Mouse (Mus musculus) lung, postnatal 25 days (tissue): ENCODE results near the gene Ano6.
"Not testable (repeated sequence)": the region's sequence is repeated elsewhere in the genome, so short reads cannot be mapped to it uniquely, and the experiment has no call there.

ENCODE experiments used
- DNase-seq: peaks from one replicate; pipeline ENCODE4 v3.0.0; 2022; ENCODE audit warnings: low spot score

Ano6 gene

DNA sequence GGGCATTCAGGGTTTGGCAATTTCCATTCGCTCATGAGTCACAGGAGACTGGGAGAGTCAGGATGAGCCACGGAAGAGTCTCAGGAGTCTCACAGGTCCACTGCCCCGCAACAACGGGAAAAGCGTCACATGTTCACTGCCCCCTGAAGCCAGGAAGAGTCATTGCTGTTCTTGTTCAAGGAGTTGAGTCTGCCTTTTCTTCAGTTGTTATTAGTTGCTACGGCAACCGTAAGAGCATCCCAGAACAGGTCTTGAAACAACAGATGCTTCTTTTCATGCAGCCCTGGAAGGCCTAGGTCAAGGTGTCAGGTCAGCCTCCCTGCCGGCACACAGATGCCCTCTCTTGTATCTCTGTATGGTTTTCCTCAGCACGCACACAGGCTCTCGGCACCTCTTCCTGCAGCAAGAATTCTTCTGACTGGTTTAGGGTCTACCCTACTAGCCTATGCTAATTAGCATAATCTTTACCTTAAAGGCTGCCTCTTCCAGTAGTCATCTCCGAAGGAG, 36.9 kb downstream of the Ano6 start:
- no peak for DNase-seq

DNA sequence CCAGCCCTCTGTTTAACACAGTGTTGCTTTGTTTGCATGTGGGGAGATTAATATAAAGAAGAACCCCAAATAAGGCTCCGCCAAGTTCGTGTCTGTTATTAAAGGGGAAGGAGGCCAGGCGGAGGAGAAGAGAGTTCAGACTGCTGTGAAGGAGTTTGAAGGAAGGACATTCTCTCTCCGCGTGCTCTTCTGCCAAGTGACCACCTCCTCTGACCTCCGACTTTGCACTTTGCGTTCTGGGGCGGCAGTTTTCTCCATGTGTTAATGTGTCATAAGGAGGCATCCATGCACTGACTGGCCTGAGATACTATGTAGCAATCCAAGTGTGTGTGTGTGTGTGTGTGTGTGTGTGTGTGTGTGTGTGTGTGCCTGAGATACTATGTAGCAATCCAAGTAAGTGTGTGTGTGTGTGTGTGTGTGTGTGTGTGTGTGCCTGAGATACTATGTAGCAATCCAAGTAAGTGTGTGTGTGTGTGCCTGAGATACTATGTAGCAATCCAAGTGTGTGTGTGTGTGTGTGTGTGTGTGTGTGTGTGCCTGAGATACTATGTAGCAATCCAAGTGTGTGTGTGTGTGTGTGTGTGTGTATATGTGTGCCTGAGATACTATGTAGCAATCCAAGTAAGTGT, 37.5 kb downstream of the Ano6 start:
- not testable (repeated sequence) for DNase-seq

DNA sequence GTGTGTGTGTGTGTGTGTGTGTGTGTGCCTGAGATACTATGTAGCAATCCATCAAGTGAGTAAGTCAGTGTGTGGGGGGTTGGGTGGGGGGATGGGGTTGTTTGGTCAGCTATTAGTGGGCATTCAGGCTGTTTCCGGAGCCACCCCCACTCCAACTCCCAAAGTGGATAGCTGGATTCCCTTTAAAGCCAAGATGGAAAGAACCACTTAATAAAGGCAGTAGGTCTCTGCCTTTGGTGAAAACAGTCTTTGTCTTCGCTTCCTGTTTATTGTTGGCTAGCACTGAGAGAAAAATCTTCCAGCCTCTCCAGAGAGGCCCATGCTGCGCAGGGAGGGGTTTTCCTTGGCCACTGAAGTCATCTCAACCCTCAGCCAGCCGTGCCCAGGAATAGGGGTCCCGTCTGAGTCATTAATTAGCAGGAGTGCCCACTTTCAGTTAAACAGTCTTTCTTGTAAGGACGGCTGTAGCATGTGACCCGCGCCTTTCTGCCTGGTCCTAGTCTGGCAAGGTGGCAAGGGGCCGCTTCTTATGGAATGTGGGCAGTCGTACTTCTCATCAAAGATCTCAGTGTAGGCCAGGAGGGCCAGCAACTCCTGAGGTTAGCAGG, 38.1 kb downstream of the Ano6 start:
- DNase-seq, result peak; percentile 72

GRCm38 (mm10) chr15:95829553-95830205, 39.0 kb downstream of the Ano6 start:
- DNase-seq, result no peak

DNA sequence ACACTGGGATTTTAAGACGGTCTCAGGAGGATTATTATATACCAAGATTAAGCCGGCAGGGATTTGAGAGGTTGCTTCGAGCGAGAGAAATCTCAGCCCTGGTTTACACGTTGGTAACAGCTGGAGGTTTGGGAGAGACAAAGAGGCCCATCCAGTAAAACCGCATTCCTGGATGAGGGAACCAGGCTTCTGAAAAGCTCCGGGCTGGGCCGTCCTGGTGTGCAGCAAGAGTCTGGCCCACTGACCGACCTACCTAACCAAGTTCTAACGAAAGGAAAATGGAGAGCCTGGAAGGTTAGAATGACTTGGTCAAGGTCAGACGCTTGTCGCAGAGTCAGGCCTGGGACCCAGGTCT, 39.5 kb downstream of the Ano6 start:
- no peak for DNase-seq

- DNase-seq, result no peak
Observed at GRCm38 (mm10) chr15:95833292-95833691, 42.6 kb downstream of the Ano6 start.

DNA sequence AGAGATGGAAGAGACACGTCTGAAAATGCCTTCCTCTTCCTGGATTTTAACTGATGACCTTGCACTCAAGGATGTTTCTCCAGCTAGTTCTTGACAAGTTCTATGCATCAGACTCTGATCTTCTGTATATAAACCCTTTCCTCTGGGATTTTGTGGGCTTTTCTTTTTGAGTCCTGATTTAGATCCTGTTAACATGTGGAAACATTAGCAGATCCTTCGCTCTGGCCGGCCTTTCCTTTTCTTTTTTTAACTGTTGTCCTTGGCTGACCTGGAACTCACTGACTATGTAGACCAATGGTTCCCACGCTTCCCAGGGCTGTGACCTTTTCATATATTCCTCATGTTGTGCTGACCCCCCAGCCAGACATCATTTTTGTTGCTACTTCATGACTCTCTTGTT, 45.4 kb downstream of the Ano6 start:
- DNase-seq, result no peak

GRCm38 (mm10) chr15:95836646-95837434, 46.2 kb downstream of the Ano6 start:
- peak; percentile 40 for DNase-seq

- no peak for DNase-seq
Observed at GRCm38 (mm10) chr15:95837570-95837969, 46.9 kb downstream of the Ano6 start.

- no peak for DNase-seq
Observed at GRCm38 (mm10) chr15:95838171-95839020, 47.8 kb downstream of the Ano6 start.

GRCm38 (mm10) chr15:95839789-95840188, 49.1 kb downstream of the Ano6 start:
- no peak for DNase-seq

DNA sequence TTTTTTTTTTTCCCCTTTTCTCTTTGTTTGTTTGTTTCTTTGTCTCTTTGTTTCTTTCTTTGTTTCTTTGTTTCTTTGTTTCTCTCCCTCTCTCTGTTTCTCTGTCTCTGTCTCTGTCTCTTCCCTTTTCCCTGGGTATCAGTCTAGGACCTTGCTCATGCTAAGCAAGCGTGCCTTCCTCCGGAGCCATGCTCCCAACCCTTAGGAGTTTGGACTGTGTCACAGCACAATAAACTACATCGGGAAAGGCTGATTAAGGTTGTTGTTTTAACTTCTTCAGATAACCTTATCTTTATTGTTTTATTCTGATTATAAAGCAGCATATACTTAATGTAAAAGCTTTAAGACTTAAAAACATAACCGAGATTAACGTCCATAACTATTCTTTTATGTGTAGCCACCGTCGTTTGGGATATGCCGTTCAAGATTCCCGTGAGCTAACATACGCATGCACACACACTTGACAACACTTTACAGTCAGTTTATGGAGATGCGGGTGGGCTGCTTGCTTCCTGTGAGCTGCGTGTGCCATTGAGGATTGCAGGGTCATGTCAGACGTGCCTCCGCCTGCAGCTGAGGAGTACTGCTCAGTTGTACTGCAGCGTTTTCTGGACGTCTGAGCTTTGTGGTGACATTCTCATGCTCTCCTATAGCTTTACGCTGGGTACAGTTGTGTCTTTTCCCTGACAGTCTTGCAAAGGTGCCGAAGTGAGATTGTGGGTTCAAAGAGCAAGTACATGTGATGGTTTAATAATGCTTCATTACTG, 52.7 kb downstream of the Ano6 start:
- no peak for DNase-seq

DNA sequence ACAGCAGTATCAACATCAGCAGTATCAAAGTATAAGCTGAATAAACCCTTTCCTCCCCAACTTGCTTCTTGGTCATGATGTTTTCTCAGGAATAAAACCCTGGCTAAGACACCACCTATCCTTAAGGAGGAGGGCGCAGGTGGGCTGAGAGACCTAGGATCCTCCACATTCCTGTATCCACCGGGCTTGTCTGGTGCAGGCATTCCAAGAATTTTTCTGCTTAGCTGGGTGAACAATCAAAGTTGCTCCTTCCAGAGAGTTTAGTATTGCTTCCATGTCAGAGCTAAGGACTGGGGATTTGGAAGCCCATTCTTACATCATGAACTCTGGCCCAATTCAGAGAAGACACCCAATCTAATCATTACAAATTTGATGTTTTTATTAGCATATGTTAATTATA, 53.8 kb downstream of the Ano6 start:
- DNase-seq, result no peak

DNA sequence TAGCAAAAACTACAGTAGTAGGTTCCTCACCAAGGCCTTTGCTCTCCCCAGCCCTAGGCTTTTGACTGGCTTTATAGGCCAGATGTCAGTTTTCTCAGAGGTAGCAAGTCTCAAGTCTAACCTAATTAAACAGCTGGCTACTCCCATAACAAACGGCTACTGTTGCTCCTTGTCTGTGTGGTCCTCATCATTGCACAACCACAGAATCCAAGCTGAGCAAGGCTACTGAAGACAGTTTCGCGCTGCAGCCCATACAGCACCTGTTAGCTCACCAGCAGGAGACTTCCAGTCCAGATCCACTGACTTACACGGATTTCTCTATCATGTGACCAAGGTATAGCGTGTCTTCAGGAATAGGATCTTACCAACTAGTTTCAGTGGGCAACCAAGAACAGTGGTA, 55.5 kb downstream of the Ano6 start:
- no peak for DNase-seq

DNA sequence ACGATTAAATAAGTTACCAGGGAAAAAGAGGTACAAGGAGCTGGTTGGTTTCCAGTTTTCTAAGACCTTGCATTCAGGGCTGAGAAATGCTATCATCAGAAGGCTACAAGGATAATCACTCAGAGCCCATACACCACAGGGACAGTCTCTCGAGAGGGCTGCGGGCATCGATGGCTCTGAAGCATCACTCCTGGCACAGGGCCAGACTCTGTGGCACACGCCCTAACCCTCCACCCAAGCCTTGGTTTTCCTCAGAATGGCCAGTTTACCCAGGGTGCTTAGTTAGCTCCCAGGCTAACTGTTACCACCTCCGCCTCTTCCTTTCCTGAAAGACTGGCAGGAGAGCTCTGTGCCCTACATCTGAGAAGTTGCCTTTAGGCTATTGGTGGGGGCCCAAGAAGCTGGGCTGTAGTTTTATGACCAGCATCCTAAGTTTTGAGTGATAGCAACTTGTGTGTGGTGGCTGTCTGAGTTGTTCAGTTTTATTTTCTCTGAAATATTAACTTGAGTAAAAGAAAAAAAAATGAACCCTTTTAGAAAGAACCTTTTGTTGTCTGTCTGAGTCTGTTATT, 57.9 kb downstream of the Ano6 start:
- DNase-seq, result no peak

DNA sequence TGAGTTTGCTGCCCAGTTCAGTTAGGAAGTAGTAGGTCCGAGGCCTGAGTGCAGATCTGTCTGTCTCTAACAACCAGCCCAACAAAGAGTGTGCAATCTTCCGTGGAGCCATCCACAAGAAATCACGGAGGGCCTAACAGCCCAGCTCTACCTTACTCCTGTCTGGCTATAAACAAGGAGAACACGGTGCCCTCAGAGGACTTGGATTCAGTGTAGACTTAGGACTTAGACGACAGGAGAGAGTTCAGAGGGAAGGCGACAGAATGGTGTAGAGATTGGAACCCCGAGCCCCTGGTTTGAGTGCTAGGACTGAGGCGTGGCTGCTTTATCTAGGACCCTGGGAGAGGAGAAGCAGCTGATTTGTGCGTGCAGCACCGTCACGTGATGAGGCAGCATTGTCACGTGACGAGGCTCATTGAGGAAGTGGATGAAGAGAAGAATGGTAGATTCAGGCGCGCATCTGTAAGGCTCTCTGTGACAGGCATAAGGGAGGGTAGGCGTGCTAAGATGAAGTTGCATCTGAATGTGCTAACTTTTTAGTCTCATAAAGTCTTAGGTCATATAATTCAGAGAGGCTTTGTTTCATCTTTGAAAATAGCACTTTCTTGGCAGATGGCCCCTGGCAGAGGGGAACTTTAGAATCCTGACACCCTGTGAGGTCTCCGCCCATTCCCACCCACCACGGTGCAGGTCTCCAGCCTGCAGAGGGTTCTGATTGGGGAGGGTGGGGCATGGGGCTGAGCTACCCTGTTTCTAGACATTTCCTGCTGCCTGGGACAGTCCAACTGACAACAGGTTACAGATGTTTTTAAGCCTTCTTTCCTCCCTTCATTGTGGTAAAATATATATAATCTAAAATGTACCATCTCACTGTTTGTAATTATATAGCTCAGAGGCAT, 59.1 kb downstream of the Ano6 start:
- DNase-seq, result no peak

DNA sequence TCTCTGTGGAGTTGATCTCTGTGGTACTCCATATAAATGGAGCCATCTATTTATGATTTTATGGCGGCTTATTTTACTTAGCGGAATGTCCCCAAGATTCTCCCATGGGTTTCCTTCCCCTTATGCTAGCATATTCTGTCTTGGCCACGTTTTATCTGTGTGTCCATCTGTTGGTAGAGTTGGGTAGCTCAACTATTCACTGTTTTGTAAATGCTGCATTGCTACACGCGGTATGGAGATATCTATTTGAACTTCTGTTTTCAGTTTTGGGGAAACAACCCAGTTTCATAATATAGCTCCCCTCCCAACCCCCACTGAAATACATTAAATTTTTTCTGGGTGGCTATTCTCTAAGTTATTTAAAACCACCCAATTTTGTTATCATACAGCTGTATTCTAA, 59.9 kb downstream of the Ano6 start:
- DNase-seq, result no peak

GRCm38 (mm10) chr15:95855051-95855844, 64.6 kb downstream of the Ano6 start:
- DNase-seq, result no peak

DNA sequence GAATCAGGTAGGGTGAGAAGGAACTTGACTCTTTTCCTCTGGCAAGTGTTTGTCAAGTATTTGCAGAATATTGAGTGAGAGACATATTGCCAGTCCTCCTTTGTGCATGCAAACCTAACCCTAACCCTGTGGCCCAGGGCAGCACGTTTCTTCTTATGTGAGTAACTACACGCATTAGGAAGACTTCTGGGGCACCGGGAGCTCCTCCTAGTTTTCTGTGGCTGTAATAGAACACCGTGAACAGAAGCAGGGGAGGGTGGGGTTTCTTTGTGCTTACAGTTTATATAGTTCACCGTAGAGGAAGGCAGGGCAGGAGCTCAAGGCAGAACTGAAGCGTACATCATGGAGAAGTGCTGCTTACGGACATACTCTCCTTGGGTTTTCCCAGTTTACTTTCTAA, 65.3 kb downstream of the Ano6 start:
- DNase-seq, result no peak
